Mouse (Mus musculus) erythroblast, embryonic 14.5 days (primary cell): Measurements from ENCODE around the gene Teddm3.

Experiments used
- GATA1 ChIP-seq: IDR thresholded peaks from 2 replicates; pipeline ENCODE4 v1.6.1; 2012; ENCODE audit warnings: low read length, inconsistent platforms, mixed read lengths
- TAL1 ChIP-seq: IDR thresholded peaks from 3 replicates; pipeline ENCODE4 v1.6.1; 2012; ENCODE audit warnings: low read length, inconsistent platforms, mixed read lengths

GRCm38 (mm10) chr16:21196576-21196975 lies 42.8 kb upstream of the Teddm3 start:
- no peak for TF ChIP-seq GATA1
- TF ChIP-seq TAL1 = no peak
